Mouse (Mus musculus) adrenal gland, postnatal 0 days (tissue): ENCODE data around the gene Rbmx2. TPM values are rescaled to one million over a fixed set of nuclear protein-coding genes. Genes with fewer than 3 reads are reported as not detected.

ENCODE experiments used
- polyA plus RNA-seq: library from polyadenylated mRNA; unstranded; fragments of >200 nt; fragmentation: Nextera tagmentation; extraction: Ambion mirVana; gene quantifications from 2 replicates; pipeline ENCODE4 v1.2.1, GENCODE M21; 2015

Rbmx2 gene
- 12.1 and 13.7 TPM in 2 replicates for polyA plus RNA-seq

GRCm38 (mm10) chrX:48694864-48695371, at the start of gene Rbmx2:
TSS of gene Rbmx2 (plus strand) at chrX:48695004.

GRCm38 (mm10) chrX:48674171-48674570, 20.6 kb upstream of the Rbmx2 start, which contains the start of gene Gpr119:
TSS of gene Gpr119 (minus strand) at chrX:48674478.

Other genes with a start within 250 kb of the Rbmx2 start
- gene Elf4, start 231.9 kb upstream of the Rbmx2 start, polyA plus RNA-seq: 2.7 and 3.2 TPM in 2 replicates
- 77.5 and 172 TPM in 2 replicates for gene Aifm1, start 181.4 kb upstream of the Rbmx2 start, polyA plus RNA-seq
- gene Rab33a, start 175.7 kb upstream of the Rbmx2 start, polyA plus RNA-seq: 46.1 and 61.0 TPM in 2 replicates
- gene Zfp280c, start 100.5 kb upstream of the Rbmx2 start, polyA plus RNA-seq: 4.9 and 5.4 TPM in 2 replicates
- gene Slc25a14, start 71.6 kb upstream of the Rbmx2 start, polyA plus RNA-seq: 17.7 and 21.0 TPM in 2 replicates
- gene Gpr119, start 20.5 kb upstream of the Rbmx2 start, polyA plus RNA-seq: 0.23 and 0.32 TPM in 2 replicates
- not detected in 2 replicates for gene Gm595, start 182.7 kb downstream of the Rbmx2 start, polyA plus RNA-seq